Comparison of ENCODE assay signal across 17 mouse cellular contexts in the genomic region with DNA sequence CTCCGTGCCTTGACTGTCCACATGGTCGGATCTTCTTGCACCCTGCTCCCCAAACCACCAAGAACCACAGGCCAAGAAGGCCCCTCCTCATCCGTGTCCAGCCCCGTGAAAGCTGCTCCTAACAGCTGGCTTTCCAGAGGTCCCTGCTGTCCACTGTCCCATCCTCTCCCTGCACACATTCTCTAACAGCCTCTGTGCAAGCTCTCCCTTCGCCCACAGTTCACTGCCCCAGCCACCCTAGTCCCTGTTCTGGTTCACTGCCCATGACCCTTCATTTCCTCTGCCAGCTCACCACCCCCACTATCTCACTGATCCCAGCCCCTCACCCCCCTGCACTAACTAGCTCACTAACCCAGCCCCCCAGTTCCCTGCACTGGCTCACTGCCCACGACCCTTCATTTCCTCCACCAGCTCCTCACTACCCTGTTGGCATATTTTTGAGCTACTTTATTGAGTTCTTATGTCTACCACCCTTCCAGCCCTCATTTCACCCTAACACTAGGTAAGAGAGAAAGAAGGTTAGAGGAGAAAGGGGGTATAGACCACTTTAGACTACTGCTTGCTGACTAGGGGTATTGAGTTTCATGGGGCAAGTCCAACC. TPM values are rescaled to one million over a fixed set of nuclear protein-coding genes. Genes with fewer than 3 reads are reported as not detected.
DNase-seq lines count a peak whose midpoint lies in the region; ATAC-seq and TF ChIP-seq lines count a peak whose summit lies in the region.
"Had no signal": no experiment of that assay in that cellular context is flagged by ENCODE, and none has a peak within 500 bp of the region (broad histone marks: within the 10 kb centered on the region; RNA-seq: fewer than 3 reads in every experiment).

No protein-coding gene starts in this region.

- WGBS in heart, embryonic 15.5 days = 61% methylated on average over 6 of the region's 6 CpGs
- WGBS in spleen, adult 2 months = 48% methylated on average over 6 of the region's 6 CpGs
- WGBS in kidney, embryonic 15.5 days = 24% methylated on average over 6 of the region's 6 CpGs
- whole genome bisulfite sequencing in liver, postnatal 0 days (ENCODE audit: insufficient replicate concordance) = 56% methylated on average over 6 of the region's 6 CpGs
- 63% methylated on average over 6 of the region's 6 CpGs for WGBS in intestine, embryonic 16.5 days

- TF ChIP-seq CTCF in spleen, adult 2 months (IDR thresholded peaks at IDR 0.05; ENCODE audit: extremely low read depth, insufficient read depth, insufficient read length, insufficient replicate concordance) = no peak
- TF ChIP-seq CTCF in liver, postnatal 0 days (IDR thresholded peaks at IDR 0.05; ENCODE audit: low read depth) = no peak

- no peak overlapping the region for H3K4me2 ChIP-seq in heart, embryonic 15.5 days
- peak overlapping the region; percentile 17; the same call in 1 of the 2 replicates for H3K4me2 ChIP-seq in kidney, embryonic 15.5 days
- H3K4me2 ChIP-seq in liver, postnatal 0 days (ENCODE audit: low read depth, low read length) = peak overlapping the region; percentile 63
- H3K4me2 ChIP-seq in intestine, embryonic 16.5 days (ENCODE audit: low read depth, low read length) = no peak overlapping the region
- H3K4me2 ChIP-seq: embryonic facial prominence, embryonic 15.5 days; midbrain, embryonic 12.5 days; neural tube, embryonic 13.5 days had no signal

- ATAC-seq in heart, embryonic 15.5 days (replicated peaks; ENCODE audit: insufficient number of reproducible peaks, insufficient read depth, low FRiP score, low read depth) = no peak
- peak; percentile 55; the same call in 1 of the 2 replicates for ATAC-seq in kidney, embryonic 15.5 days (replicated peaks; ENCODE audit: low FRiP score)
- ATAC-seq in liver, postnatal 0 days = no peak
- ATAC-seq in intestine, embryonic 16.5 days = no peak

- no peak for TF ChIP-seq POLR2A in spleen, adult 2 months (IDR thresholded peaks at IDR 0.05; ENCODE audit: low read depth, low read length)

- TF ChIP-seq EP300 in liver, postnatal 0 days (IDR thresholded peaks at IDR 0.05; ENCODE audit: low read depth) = no peak

- peak overlapping the region; percentile 40; the same call in 1 of the 2 replicates for H3K27ac ChIP-seq in heart, embryonic 15.5 days
- H3K27ac ChIP-seq in spleen, adult 2 months (ENCODE audit: insufficient read depth, low read length) = peak overlapping the region; percentile 48
- 0 out of 2 replicates have a peak overlapping the region, but pooled peaks have one; percentile 18 for H3K27ac ChIP-seq in kidney, embryonic 15.5 days
- H3K27ac ChIP-seq in liver, postnatal 0 days (ENCODE audit: low read depth) = peak overlapping the region; percentile 77
- H3K27ac ChIP-seq in intestine, embryonic 16.5 days (ENCODE audit: low read length) = no peak overlapping the region
- H3K27ac ChIP-seq: embryonic facial prominence, embryonic 15.5 days; forebrain, embryonic 10.5 days; gastrocnemius, adult 2 months; midbrain, embryonic 12.5 days; neural tube, embryonic 13.5 days had no signal

- DNase-seq in heart, adult 8-10 months (ENCODE audit: low spot score) = no peak
- no peak for DNase-seq in spleen, adult 2 months (ENCODE audit: low read depth in 1 of 2, low spot score in 2 of 2)
- no peak for DNase-seq in spleen, postnatal 14 days (ENCODE audit: low spot score in 2 of 2)
- DNase-seq in liver, postnatal 0 days = no peak
- DNase-seq: cerebellum, adult 9-11 months; gastrocnemius, adult 2 months; heart, postnatal 14 days; lung, adult 2 months; lung, postnatal 4 days; spleen, adult 18-20 months had no signal

- peaks cover 14% of the 10 kb centered on the region for H3K4me1 ChIP-seq in heart, embryonic 15.5 days (replicated peaks)
- peaks cover 36% of the 10 kb centered on the region for H3K4me1 ChIP-seq in spleen, adult 2 months (ENCODE audit: control insufficient read depth, insufficient read depth, insufficient read length)
- peaks cover 18% of the 10 kb centered on the region for H3K4me1 ChIP-seq in kidney, embryonic 15.5 days
- H3K4me1 ChIP-seq in liver, postnatal 0 days (ENCODE audit: insufficient read depth) = peaks cover 35% of the 10 kb centered on the region
- no peaks in the 10 kb centered on the region for H3K4me1 ChIP-seq in intestine, embryonic 16.5 days (ENCODE audit: control insufficient read depth, insufficient read depth, low read length)
- H3K4me1 ChIP-seq: embryonic facial prominence, embryonic 15.5 days; midbrain, embryonic 12.5 days had no signal

- H3K9ac ChIP-seq in heart, embryonic 15.5 days = no peak overlapping the region
- no peak overlapping the region for H3K9ac ChIP-seq in kidney, embryonic 15.5 days
- peak overlapping the region; percentile 28; the same call in 1 of the 2 replicates for H3K9ac ChIP-seq in liver, postnatal 0 days (replicated peaks)
- no peak overlapping the region for H3K9ac ChIP-seq in intestine, embryonic 16.5 days (ENCODE audit: low read depth, low read length)
- H3K9ac ChIP-seq: embryonic facial prominence, embryonic 15.5 days; midbrain, embryonic 12.5 days; neural tube, embryonic 13.5 days had no signal

- no peak overlapping the region for H3K4me3 ChIP-seq in heart, embryonic 15.5 days
- no peak overlapping the region for H3K4me3 ChIP-seq in spleen, adult 2 months (ENCODE audit: extremely low read depth, insufficient read depth, insufficient read length)
- H3K4me3 ChIP-seq in kidney, embryonic 15.5 days (replicated peaks) = no peak overlapping the region
- H3K4me3 ChIP-seq in liver, postnatal 0 days (ENCODE audit: low read depth, low read length) = no peak overlapping the region
- no peak overlapping the region for H3K4me3 ChIP-seq in intestine, embryonic 16.5 days (ENCODE audit: low read length)
- H3K4me3 ChIP-seq: embryonic facial prominence, embryonic 15.5 days; forebrain, embryonic 10.5 days; gastrocnemius, adult 2 months; midbrain, embryonic 12.5 days; neural tube, embryonic 13.5 days had no signal

- H3K36me3 ChIP-seq in heart, embryonic 15.5 days = no peaks in the 10 kb centered on the region
- H3K36me3 ChIP-seq in spleen, adult 2 months (ENCODE audit: control insufficient read depth, insufficient read depth, low read length) = no peaks in the 10 kb centered on the region
- no peaks in the 10 kb centered on the region for H3K36me3 ChIP-seq in kidney, embryonic 15.5 days
- no peaks in the 10 kb centered on the region for H3K36me3 ChIP-seq in liver, postnatal 0 days (replicated peaks; ENCODE audit: insufficient read depth, low read length)
- H3K36me3 ChIP-seq in intestine, embryonic 16.5 days (ENCODE audit: control insufficient read depth, insufficient read depth, low read length) = no peaks in the 10 kb centered on the region
- H3K36me3 ChIP-seq: embryonic facial prominence, embryonic 15.5 days; forebrain, embryonic 10.5 days; midbrain, embryonic 12.5 days; neural tube, embryonic 13.5 days had no signal

- no peaks in the 10 kb centered on the region for H3K9me3 ChIP-seq in heart, embryonic 15.5 days (replicated peaks)
- H3K9me3 ChIP-seq in kidney, embryonic 15.5 days (replicated peaks) = no peaks in the 10 kb centered on the region
- no peaks in the 10 kb centered on the region for H3K9me3 ChIP-seq in liver, postnatal 0 days (ENCODE audit: low read length)
- H3K9me3 ChIP-seq in intestine, embryonic 16.5 days (ENCODE audit: control insufficient read depth, low read length) = no peaks in the 10 kb centered on the region
- H3K9me3 ChIP-seq: embryonic facial prominence, embryonic 15.5 days; forebrain, embryonic 10.5 days; midbrain, embryonic 12.5 days; neural tube, embryonic 13.5 days had no signal

- H3K27me3 ChIP-seq in heart, embryonic 15.5 days = no peaks in the 10 kb centered on the region; the same call in 1 of the 2 replicates
- H3K27me3 ChIP-seq in spleen, adult 2 months (ENCODE audit: control insufficient read depth, insufficient read depth, low read length) = no peaks in the 10 kb centered on the region
- H3K27me3 ChIP-seq in kidney, embryonic 15.5 days = no peaks in the 10 kb centered on the region
- no peaks in the 10 kb centered on the region for H3K27me3 ChIP-seq in liver, postnatal 0 days (ENCODE audit: insufficient read depth, low read length)
- no peaks in the 10 kb centered on the region for H3K27me3 ChIP-seq in intestine, embryonic 16.5 days (replicated peaks; ENCODE audit: control insufficient read depth, insufficient read depth, low read length)
- H3K27me3 ChIP-seq: embryonic facial prominence, embryonic 15.5 days; neural tube, embryonic 13.5 days had no signal

RNA-seq across cellular contexts. Expression of gene Gramd4, which starts 5.5 kb away (rescaled TPM):
- polyA plus RNA-seq in heart, embryonic 15.5 days (2015; fragmentation: Nextera tagmentation; extraction: Ambion mirVana) = 16.9 and 19.5 TPM in 2 replicates
- 10 to 100 TPM; 26.1 to 31.8 (median 27.3) TPM for total RNA-seq in heart, adult 8-10 months (2022)
- polyA plus RNA-seq in spleen, adult 2 months (2012; rRNA removed) = 36.2 and 43.9 TPM in 2 replicates
- 14.1 and 17.4 TPM in 2 replicates for polyA plus RNA-seq in kidney, embryonic 15.5 days (2015; fragmentation: Nextera tagmentation; extraction: Ambion mirVana)
- 3.2 and 3.7 TPM in 2 replicates for polyA plus RNA-seq in liver, postnatal 0 days (2015; fragmentation: Nextera tagmentation; extraction: Ambion mirVana)
- 9.1 and 9.5 TPM in 2 replicates for polyA plus RNA-seq in intestine, embryonic 16.5 days (2015; fragmentation: Nextera tagmentation; extraction: Ambion mirVana)

RNA-seq across cellular contexts. Expression of gene Celsr1, which starts 18.4 kb away (rescaled TPM):
- 1.1 and 2.1 TPM in 2 replicates for polyA plus RNA-seq in heart, embryonic 15.5 days (2015; fragmentation: Nextera tagmentation; extraction: Ambion mirVana)
- 1 to 10 TPM; 3.2 to 7.3 (median 4.5) TPM for total RNA-seq in heart, adult 8-10 months (2022)
- 7.4 and 7.9 TPM in 2 replicates for polyA plus RNA-seq in spleen, adult 2 months (2012; rRNA removed)
- polyA plus RNA-seq in kidney, embryonic 15.5 days (2015; fragmentation: Nextera tagmentation; extraction: Ambion mirVana) = 3.7 and 3.9 TPM in 2 replicates
- polyA plus RNA-seq in liver, postnatal 0 days (2015; fragmentation: Nextera tagmentation; extraction: Ambion mirVana) = 0.09 and 0.11 TPM in 2 replicates
- 0.51 and 0.70 TPM in 2 replicates for polyA plus RNA-seq in intestine, embryonic 16.5 days (2015; fragmentation: Nextera tagmentation; extraction: Ambion mirVana)

Comparison
In these comparisons a context has a peak if more than half of its experiments do, and no peak if none do; other contexts are left out.
1. H3K4me2 ChIP-seq: peak in kidney, embryonic 15.5 days (single experiment) and liver, postnatal 0 days (single experiment); none in heart, embryonic 15.5 days (single experiment) and intestine, embryonic 16.5 days (single experiment).